Mouse (Mus musculus) frontal cortex, postnatal 14 days (tissue): ENCODE measurements around the gene Mmp9.

Source experiments
- DNase-seq, 2 experiments: peaks; one replicate each; pipeline ENCODE4 v3.0.0; 2022; ENCODE audit warnings: low spot score in 2 of 2

The Mmp9 gene

DNA sequence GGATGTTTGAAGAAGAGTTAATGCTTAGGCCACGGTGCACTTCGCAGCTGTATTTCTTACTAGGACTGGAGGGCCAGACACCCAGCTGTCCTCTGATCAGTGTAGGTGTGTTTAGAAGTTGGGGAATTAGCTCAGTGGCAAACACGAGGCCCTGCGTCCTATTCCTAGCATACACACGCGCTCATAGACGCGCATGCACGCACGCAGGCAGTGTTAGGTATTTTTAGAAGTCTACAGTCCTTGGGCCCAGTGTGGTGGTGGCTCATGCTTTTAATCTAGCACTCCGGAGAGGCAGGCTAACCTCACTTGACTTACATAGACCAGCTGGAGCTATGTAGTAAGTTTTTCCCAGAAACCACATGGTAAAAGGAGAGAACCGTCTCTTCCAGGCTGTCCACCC is 28.4 kb upstream of the Mmp9 start:
- DNase-seq, result peak; percentile 48 to 72

DNA sequence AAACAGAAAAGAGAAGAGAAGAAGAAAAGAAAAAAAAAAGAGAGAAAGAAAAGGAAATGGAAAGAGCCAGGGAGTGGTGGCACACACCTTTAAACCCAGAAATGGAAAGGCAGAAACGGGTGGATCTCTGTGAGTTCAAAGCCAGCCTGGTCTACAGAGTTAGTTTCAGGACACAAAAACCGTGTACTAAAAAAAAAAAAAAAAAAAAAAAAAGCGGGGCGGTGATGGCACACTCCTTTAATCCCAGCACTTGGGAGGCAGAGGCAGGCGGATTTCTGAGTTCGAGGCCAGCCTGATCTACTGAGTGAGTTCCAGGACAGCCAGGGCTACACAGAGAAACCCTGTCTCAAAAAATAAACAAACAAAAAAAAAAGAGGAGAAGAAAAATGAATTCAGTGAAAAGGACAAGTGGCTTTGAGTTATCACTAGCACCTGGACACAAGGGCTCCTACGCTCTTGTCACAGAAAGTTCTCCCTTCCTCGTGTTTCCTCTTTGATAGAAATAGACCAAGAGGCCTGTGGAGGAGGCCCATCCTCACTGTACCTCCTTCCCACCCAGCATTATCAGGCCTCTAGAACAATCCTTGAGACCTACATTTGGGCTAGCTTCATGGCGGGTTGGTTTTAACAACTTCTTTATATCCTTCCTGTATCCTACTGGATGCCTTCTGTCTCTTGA is 27.7 kb upstream of the Mmp9 start:
- no peak for DNase-seq

DNA sequence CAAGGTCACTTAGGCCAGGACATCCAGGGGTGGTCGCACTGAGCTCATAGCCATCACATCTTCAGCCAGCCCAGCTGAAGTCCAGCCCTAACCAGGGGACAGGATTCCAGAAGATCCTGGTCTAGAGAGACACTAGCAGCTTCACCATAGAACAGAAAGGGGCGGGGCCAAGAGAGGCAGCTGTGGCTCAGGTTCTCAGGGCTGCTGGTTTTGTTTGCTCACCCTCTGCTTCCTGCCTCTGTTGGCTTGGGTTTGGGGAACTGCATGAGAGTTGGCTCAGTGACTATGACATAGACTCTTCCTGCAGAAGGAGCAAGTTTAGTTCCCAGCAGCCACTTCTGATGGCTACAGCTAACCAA is 27.2 kb upstream of the Mmp9 start:
- DNase-seq, result no peak

DNA sequence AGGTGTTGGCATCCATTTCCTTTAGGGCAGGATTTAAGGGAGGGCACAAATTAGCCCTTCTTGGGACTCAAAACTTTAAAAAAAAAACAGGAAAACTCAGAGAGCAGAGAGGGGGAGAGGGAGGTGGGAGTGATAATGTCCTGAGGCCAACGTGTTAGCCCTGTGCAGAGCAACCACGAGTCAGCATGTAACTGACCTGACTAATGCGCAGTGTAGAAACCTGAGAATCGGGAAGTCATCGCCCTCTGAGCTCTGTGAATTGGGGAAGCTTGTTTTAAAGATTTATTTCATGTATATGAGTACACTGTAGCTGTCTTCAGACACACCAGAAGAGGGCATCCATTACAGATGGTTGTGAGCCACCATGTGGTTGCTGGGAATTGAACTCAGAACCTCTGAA is 23.8 kb upstream of the Mmp9 start:
- no peak for DNase-seq

DNA sequence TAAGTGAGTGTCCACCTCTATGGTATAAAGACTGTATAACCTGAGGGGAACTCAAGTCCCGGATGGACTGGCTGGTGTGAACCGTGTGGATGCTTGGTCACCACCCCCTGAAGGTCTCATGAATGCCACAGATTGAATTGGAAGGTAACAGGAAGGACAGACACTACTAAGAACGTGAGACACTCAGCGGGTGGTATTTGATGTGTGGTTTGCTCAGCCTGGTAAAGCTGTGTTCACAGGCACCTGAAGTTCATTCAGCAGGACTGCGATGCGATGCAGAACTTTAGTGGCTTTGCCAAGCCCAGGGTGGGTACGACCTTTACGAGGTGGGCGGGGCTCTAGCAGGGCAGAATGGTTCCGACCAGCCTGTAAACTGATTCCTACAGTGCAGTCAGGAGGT is 23.2 kb upstream of the Mmp9 start:
- no peak for DNase-seq

DNA sequence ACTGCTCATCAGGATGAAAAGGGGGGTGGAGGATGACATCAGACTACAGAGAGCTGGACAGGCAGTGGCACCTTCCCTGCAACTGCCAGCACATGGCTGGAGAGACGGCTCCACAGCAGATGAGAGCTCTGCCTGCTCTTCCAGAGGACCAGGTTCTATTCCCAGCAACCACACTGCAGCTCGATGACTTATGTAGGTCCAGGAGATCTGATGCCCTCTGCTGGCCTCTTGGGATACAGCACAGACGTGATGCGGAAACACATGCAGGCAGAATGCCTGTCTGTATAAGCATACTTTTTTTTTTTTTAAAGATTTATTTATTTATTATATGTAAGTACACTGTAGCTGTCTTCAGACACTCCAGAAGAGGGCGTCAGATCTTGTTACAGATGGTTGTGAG is 22.3 kb upstream of the Mmp9 start:
- DNase-seq, result no peak

DNA sequence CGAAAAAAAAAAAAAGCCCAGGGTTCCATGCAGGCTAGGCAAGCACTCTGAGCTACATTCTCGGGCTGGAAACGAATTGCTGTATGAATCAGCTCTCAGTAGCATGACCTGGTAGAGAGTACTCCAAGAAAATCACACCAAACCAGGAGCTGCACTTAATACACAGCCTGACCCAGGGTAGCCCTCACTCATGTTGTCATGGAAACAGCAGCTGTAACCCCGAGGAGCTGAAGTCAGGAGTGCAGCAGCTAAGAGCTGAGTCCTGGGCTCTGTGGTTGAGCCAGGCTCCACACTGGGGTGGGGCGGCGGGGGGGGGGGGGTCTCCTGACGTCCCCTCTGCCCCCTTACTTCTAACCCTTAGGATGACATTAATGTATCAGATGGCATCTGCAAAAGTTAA is 18.6 kb upstream of the Mmp9 start:
- DNase-seq, result no peak

DNA sequence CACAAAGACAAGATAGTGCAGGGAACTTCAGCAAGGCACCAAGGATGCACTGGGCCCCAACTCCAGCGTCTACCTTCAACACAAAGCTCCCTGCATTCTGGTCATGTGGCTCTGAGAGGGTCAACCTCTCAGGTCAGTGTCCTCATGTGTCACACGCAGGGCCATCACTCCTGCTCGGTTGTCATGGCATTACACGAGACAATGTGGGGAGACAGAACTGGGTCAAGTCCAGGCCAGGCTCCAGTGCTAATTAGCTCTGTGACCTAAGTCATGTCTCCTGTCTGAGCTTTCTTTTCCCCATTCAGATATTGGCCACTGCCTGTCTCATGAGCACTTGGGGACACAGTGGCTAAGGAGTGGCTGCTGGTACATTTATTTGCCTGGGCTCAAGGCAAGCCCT is 17.3 kb upstream of the Mmp9 start:
- DNase-seq, result no peak

DNA sequence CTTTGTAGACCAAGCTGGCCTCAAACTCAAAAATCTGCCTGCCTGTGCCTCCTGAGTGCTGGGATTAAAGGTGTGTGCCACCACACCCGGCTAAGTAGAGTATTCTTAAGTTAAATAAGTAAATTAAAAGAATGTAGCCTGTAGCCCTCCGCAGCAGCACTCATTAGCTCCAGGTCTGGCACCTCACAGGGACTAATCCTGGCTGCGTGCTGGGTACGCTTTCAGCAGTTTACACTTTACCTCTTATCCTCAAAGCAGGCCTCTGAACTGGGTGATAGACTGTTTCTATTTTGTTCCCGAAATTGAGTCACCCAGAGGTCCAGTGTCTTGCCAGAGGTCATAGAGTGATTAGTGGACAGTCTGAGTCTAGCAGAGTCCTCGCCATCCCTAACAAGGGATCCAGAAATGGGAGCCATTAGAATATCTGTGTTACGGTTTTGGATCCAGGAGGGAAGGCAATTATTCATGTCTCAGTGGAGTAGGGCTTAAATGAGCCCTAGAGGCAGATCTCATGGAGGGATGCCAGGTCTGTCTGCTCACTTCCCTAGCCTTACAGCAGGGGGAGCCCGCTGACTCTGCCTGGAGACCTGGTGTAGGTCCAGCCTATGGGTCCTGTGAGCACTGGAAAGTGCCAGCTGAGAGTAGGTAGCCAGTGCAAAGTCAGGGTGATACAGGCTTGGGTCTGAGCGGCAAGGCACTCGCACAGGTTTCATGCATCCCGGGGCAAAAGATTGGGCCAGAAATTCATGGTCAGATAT is 16.3 kb upstream of the Mmp9 start:
- peak; percentile 78 to 85 for DNase-seq

DNA sequence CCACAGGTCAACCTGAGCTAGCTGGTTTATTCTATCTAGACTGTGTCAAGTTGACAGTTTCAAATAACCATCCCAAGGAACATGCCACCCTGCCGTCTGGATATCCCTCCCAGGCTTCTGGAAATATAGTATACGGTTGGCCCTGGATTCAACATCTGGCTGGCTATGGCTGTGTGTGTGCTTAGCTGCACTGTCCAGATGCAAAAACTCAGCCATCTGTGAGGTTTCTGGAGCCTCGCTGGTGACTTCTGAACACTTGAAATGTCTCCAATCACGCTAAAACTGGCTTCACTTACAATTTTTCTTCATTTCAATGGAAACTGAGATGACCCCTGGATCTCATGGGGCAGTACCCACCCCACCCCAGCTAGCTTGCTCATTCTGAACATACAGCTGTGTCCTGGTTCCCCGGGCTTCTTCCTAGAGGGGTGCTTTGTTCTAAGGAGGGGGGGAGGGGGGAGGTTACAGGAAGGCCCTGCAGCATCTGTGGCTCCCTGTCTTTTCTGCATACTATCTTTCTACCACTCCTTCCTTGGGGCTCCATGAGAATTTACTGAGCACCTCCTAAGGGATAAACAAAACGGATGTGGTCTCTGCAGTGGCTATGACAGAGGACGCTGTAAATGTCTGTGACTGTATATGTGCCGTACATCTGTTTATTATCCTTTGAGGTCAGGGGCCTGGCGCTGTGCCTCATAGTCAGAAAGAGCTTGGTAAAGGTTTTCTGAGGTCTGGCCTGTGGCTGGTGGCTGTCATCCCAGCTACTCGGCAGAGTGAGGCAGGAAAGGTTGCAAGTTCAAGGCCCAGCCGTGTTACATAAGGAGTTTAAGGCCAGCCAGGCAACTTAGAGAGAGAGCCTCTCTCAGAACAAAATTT is 9.6 kb upstream of the Mmp9 start:
- DNase-seq, result no peak

DNA sequence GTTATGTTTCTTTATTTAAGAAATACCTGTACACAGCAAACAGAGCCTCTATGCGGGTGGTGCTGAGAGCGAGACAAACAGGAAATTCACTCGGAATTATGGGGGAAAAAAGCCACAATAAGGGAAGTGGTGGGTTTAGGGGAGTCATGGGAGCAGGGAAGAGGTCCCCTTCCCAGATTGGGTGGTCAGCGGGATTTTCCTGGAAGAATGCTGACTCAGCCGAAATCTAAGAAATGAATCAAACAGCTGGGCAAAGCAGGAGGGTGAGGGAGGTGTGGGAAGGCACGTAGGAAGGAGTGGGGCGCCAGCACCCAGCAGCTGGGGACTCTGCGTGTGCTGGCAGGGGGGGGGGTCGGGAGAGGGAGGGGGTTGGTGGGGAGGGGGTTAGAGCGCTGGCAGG is 7.0 kb upstream of the Mmp9 start:
- no peak for DNase-seq

DNA sequence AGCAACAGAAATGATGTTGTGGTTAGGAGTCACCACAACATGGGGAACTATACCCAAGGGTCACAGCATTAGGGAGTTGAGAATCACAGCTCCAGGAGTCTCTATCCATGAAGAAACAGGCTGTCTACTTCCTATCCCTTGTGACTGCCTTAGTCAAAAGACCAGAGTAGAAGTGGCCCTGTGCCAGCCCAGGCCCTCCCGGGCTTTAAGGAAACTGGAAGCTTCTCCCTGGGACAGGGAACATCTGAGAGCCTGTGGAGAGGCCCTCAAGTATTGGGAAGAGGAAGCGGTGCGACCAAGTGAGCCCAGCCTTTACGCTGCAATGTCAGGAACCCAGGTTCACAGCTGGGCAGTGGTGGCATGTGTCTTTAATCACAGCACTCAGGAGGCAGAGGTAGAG is 4.6 kb upstream of the Mmp9 start:
- DNase-seq, result no peak

DNA sequence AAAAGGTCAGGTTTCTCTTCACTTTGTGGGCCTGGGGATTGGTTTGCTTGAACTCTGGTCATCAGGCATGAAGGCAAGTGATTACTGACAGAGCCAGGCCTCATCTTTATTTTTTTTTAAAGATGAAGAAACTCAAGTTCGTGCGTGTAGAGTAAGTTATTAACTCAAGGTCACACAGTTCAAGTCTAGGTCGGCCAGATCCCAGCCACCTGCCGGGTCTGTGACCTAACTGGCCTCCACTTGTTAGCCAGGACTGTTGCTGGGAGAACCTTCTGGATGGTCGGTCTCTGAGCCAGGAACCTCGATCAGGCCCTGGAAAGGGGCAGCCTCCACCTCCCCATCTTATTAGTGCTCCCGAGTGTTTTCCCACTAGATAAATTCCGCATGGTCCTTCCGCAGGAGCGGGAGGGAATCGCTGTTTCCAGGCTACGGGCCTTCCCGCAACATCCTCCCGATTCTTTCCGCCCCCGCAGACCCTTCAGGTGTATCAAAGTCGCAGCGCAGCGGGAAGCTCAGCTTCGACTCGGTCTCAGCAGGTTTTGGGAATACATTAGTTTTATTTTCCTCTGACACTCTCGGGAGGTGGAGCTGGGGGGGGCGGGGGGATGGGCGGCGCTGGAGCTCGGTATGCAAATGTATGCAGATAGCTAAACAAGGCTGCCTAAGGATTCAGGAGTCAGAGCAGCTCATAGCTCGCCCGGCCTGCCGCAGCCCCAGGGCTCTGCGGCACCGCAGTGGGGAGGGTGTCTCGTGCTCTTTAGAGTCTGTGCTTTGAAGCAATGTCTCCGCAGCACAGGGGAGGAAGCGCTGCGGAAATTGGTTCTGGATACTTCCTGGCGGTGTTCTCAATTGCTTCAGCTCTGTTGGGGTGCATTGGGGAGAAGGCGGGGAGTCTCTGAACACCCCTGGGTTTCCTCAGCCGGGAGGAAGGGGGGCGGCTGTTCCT is 2.2 kb upstream of the Mmp9 start:
- DNase-seq, result peak; percentile 38 to 59

DNA sequence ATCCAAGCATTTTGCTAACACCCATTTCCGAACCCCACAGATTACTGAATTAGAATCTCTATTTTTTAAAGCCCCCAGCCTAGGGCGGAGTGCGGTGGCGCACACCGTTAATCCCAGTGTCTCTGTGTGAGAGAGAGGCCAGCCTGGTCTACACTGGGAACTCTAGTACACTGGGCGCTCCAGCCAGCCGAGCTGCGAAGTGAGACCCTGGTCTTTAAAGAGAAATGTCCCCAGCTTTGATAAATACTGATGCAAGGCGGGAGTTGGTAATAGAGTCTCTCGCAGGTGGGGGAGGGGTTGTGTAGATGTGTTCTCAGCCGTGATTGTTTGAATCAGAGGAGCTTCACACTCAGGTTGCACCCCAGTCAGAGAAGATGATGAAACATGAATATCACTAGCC is 1.5 kb upstream of the Mmp9 start:
- no peak for DNase-seq

DNA sequence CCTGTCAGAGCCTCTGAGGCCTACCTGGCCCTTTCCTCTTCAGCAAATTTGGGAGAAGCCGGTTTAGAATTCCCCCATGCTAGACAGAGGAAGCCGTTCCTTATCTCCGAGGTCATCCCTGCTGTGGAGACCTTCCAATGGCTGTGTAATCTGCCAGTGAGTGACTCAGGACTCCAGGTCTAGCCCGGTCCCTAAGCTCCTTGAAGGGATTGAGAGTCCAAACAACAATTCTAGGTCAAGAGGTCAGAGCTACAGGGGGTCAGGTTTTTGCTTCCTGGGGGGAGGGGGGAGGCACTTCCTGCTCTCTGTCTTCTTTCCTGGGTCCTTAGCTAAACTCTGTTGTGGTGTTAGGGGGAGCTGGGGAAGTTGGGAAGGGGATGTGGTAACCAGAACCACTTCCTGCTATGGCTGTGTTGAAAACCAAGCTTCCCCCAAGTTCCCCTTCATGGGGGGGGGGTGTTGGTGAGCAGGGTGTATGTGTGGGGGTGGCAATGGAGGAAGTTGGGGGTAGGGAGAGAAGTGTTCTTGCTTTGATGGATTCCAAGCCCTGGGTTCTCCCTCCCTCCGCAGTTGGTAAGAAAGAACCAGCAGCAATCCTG is 2.2 kb downstream of the Mmp9 start:
- DNase-seq, result no peak

DNA sequence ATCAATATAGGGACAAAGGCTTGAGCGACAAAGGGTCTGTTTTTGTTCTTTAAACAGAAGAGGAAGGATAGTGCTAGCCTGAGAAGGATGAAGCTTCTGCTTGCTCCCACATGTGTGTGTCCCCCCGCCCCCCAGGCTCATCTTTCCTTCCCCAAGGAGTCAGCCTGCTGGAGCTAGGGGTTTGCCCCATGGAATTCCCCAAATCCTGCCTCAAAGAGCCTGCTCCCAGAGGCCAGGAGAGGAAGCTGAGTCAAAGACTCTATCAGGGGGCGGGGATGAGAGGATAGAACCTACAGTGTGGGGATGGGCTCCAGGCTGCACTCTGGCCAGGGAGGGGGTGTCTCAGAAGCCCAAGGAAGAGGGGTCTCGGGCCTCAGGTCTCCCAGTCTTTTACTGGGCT is 6.9 kb downstream of the Mmp9 start:
- DNase-seq, result no peak

DNA sequence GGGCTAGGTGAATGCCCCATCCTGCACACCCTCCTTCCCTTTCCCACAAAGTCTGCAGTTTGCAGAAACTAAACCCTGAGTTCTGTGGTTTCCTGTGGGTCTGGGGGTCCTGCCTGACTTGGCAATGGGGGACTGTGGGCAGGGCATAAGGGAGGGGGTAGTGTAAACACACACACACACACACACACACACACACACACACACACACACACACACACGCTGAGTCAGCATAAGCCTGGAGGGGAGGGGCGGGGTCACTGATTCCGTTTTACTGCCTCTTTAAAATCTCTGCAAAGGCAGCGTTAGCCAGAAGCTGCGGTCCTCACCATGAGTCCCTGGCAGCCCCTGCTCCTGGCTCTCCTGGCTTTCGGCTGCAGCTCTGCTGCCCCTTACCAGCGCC is 7.3 kb downstream of the Mmp9 start:
- no peak for DNase-seq

DNA sequence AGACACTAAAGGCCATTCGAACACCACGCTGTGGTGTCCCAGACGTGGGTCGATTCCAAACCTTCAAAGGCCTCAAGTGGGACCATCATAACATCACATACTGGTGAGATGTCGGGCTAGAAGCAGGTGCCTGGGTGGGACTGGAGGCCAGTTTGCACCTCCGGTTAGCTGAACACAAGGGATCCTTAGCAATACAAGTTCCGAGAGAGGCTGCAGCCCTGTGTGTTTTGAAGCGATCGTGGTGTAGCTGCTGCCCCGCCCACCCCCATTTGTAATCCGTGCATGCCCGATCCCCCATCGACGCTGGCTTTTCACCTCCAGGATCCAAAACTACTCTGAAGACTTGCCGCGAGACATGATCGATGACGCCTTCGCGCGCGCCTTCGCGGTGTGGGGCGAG is 8.4 kb downstream of the Mmp9 start:
- no peak for DNase-seq

DNA sequence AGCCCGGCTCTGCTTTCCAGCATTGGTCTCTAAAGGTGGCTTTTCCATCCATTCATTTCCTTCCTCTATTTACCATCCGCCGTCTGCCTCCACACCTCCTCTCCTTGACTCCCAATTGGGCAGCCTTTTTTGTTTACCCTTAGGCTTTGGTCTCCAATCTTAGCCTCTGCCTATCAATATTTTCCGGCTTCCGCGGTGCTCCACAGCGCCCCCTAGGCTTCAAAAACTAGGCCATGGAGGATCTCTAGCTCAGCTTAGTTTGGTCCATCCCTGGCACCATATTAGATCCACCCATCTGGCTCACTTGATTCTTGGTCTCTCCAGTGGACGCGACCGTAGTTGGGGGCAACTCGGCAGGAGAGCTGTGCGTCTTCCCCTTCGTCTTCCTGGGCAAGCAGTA is 9.9 kb downstream of the Mmp9 start:
- no peak for DNase-seq

DNA sequence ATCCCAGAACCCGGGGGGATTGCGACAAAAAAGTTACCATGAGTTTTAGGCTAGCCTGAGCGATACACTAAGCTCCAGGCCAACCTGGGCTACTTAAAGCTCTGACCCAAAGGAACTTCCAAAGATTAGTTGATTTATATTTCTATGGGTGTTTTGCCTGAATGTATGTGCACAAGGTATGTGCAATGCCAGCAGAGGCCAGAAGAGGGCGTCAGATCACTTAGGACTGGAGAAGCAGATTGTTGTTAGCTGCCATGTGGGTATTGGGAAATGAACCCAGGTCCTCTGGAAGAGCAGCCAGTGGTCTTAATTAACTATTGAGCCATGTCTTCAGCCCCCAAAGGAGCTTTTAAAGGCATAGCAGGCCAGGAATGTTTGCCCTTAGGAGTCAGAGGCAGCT is 11.2 kb downstream of the Mmp9 start:
- DNase-seq, result no peak

DNA sequence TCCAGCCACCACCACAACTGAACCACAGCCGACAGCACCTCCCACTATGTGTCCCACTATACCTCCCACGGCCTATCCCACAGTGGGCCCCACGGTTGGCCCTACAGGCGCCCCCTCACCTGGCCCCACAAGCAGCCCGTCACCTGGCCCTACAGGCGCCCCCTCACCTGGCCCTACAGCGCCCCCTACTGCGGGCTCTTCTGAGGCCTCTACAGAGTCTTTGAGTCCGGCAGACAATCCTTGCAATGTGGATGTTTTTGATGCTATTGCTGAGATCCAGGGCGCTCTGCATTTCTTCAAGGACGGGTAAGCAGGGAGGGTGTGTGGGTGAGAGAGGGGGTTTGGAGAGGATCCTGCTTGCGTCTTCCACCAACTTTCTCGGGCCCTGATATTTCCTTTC is 11.9 kb downstream of the Mmp9 start:
- no peak for DNase-seq
